Mouse (Mus musculus) C2C12 (cell line): ENCODE data around the gene Slc25a36. TPM values are rescaled to one million over a fixed set of nuclear protein-coding genes. Genes with fewer than 3 reads are reported as not detected.

Experiments
- H3K27me3 ChIP-seq: one replicate; pipeline ENCODE4 v1.6.1; 2011; ENCODE audit not compliant: control insufficient read depth, insufficient read depth, insufficient read length
- H3K36me3 ChIP-seq: one replicate; pipeline ENCODE4 v1.6.1; 2011; ENCODE audit not compliant: control insufficient read depth, insufficient read depth
- H3K4me3 ChIP-seq: one replicate; pipeline ENCODE4 v1.5.1; 2011; ENCODE audit warnings: mild to moderate bottlenecking, control low read depth; ENCODE audit not compliant: poor library complexity, insufficient read depth, severe bottlenecking
- H3K79me2 ChIP-seq: one replicate; pipeline ENCODE4 v1.6.1; 2011; ENCODE audit not compliant: control insufficient read depth, insufficient read depth
- H3K79me3 ChIP-seq: one replicate; pipeline ENCODE4 v1.6.1; 2011; ENCODE audit warnings: low read depth, control low read depth
- H3ac ChIP-seq: one replicate; pipeline ENCODE3; 2011; ENCODE audit warnings: low read depth; ENCODE audit not compliant: control insufficient read depth, insufficient read length
- CEBPB ChIP-seq: IDR thresholded peaks from one replicate; pipeline ENCODE4 v1.6.1; 2011; ENCODE audit warnings: low read depth, mild to moderate bottlenecking, control low read depth, moderate library complexity
- CTCF ChIP-seq: IDR thresholded peaks from one replicate; pipeline ENCODE4 v1.5.1; 2011; ENCODE audit not compliant: control insufficient read depth, insufficient read depth, insufficient read length
- FOSL1 ChIP-seq: IDR thresholded peaks from one replicate; pipeline ENCODE4 v1.8.0; 2011; ENCODE audit warnings: mild to moderate bottlenecking, low read length; ENCODE audit not compliant: poor library complexity, insufficient read depth, severe bottlenecking
- MAX ChIP-seq: IDR thresholded peaks from one replicate; pipeline ENCODE4 v1.6.1; 2011; ENCODE audit warnings: mild to moderate bottlenecking, control low read depth
- MYOD1 ChIP-seq: IDR thresholded peaks from one replicate; pipeline ENCODE4 v1.6.1; 2011; ENCODE audit warnings: low read depth; ENCODE audit not compliant: control insufficient read depth, insufficient read length
- MYOG ChIP-seq: IDR thresholded peaks from one replicate; pipeline ENCODE4 v1.6.1; 2011; ENCODE audit not compliant: control insufficient read depth, insufficient read length; ENCODE audit errors: extremely low read depth
- USF1 ChIP-seq: IDR thresholded peaks from one replicate; pipeline ENCODE4 v1.6.1; 2011; ENCODE audit warnings: low read depth, mild to moderate bottlenecking, control low read depth, moderate library complexity
- long read RNA-seq, 2 experiments: library from polyadenylated mRNA; unstranded; transcript quantifications; one replicate each; pipeline ENCODE4 v2.0.0; 2019 to 2020
- polyA plus RNA-seq: library from polyadenylated mRNA; unstranded; fragments of >200 nt; fragmentation: generic; extraction: Trizol; gene quantifications from one replicate; pipeline ENCODE4 v1.2.1, GENCODE M21; 2012; ENCODE audit warnings: missing spikeins

Slc25a36 gene
- polyA plus RNA-seq: 4.9 TPM
- long read RNA-seq, experiment 1, full-length matches to known transcripts: 1 of 20 reads
- long read RNA-seq, experiment 1, partial matches to known transcripts: 1 of 20 reads
- long read RNA-seq, experiment 1, other reads (novel, unspliced or antisense): 18 of 20 reads
- long read RNA-seq, experiment 2, full-length matches to known transcripts: 23 of 51 reads
- long read RNA-seq, experiment 2, partial matches to known transcripts: 0 of 51 reads
- long read RNA-seq, experiment 2, other reads (novel, unspliced or antisense): 28 of 51 reads

GRCm38 (mm10) chr9:97110571-97111390 is at the start of gene Slc25a36:
TSS of gene Slc25a36 (minus strand) at chr9:97111157.
- peak within 1 kb of the TSS; percentile 99 for H3ac ChIP-seq

GRCm38 (mm10) chr9:97158412-97158811 is 47.5 kb upstream of the Slc25a36 start:
- Histone ChIP-seq H3K27me3 (no peaks in the 10 kb centered on the region), H3K79me2 (no peaks in the 10 kb centered on the region), H3K36me3 (no peaks in the 10 kb centered on the region), H3ac (no peak overlapping the region), H3K4me3 (no peak overlapping the region), H3K79me3 (no peaks in the 10 kb centered on the region)
- TF ChIP-seq MYOD1: peak; percentile 26
- TF ChIP-seq CTCF: no peak

More at GRCm38 (mm10) chr9:97110571-97111390, at the start of gene Slc25a36:
- TF ChIP-seq FOSL1 (no peak), USF1 (peak; percentile 78)
- Histone ChIP-seq H3K36me3 (no peaks in the 10 kb centered on the region), H3K4me3 (peak within 1 kb of the TSS; percentile 57), H3K79me2 (peaks cover 46% of the 10 kb centered on the region), H3K79me3 (peaks cover 31% of the 10 kb centered on the region), H3K27me3 (no peaks in the 10 kb centered on the region)

- Histone ChIP-seq H3ac (no peak overlapping the region), H3K79me2 (no peaks in the 10 kb centered on the region), H3K79me3 (no peaks in the 10 kb centered on the region), H3K27me3 (peaks cover 2% of the 10 kb centered on the region), H3K4me3 (no peak overlapping the region), H3K36me3 (no peaks in the 10 kb centered on the region)
- no peak for TF ChIP-seq MYOD1
- no peak for TF ChIP-seq FOSL1
- TF ChIP-seq MAX: no peak
- TF ChIP-seq CEBPB: no peak
- no peak for TF ChIP-seq CTCF
- no peak for TF ChIP-seq MYOG
- no peak for TF ChIP-seq USF1
These were observed 45.0 kb upstream of the Slc25a36 start for GRCm38 (mm10) chr9:97155981-97156380.

GRCm38 (mm10) chr9:97154956-97155355 is 44.0 kb upstream of the Slc25a36 start:
- TF ChIP-seq MYOD1: no peak
- no peak for TF ChIP-seq MAX
- Histone ChIP-seq H3K36me3 (no peaks in the 10 kb centered on the region), H3ac (no peak overlapping the region), H3K79me2 (no peaks in the 10 kb centered on the region), H3K27me3 (peaks cover 3% of the 10 kb centered on the region), H3K79me3 (no peaks in the 10 kb centered on the region), H3K4me3 (no peak overlapping the region)

- Histone ChIP-seq H3K36me3 (no peaks in the 10 kb centered on the region), H3K79me2 (no peaks in the 10 kb centered on the region), H3K4me3 (no peak overlapping the region), H3ac (no peak overlapping the region), H3K27me3 (peaks cover 3% of the 10 kb centered on the region), H3K79me3 (no peaks in the 10 kb centered on the region)
- TF ChIP-seq FOSL1: no peak
- TF ChIP-seq MYOG: no peak
- no peak for TF ChIP-seq MYOD1
- TF ChIP-seq USF1: no peak
- no peak for TF ChIP-seq MAX
- no peak for TF ChIP-seq CTCF
- no peak for TF ChIP-seq CEBPB
These were observed 42.0 kb upstream of the Slc25a36 start for GRCm38 (mm10) chr9:97153006-97153405.

GRCm38 (mm10) chr9:97147270-97147669 is 36.3 kb upstream of the Slc25a36 start:
- Histone ChIP-seq H3ac (no peak overlapping the region), H3K79me3 (no peaks in the 10 kb centered on the region), H3K79me2 (no peaks in the 10 kb centered on the region), H3K36me3 (no peaks in the 10 kb centered on the region), H3K4me3 (no peak overlapping the region), H3K27me3 (peaks cover 6% of the 10 kb centered on the region)
- TF ChIP-seq MAX (no peak), MYOD1 (no peak), CEBPB (no peak), FOSL1 (no peak), USF1 (no peak), CTCF (no peak)
